Mouse (Mus musculus) right cerebral cortex, adult 18-20 months (tissue): ENCODE data around the gene Naa15.
A peak's percentile ranks its signal among the peaks of the same experiment; 100 is the strongest.
"Not testable (repeated sequence)": the region's sequence is repeated elsewhere in the genome, so short reads cannot be mapped to it uniquely, and the experiment has no call there.

Experiments used
- DNase-seq: peaks from one replicate; pipeline ENCODE4 v3.0.0; 2022; ENCODE audit warnings: mixed read lengths

Gene Naa15

GRCm38 (mm10) chr3:51415098-51416072, at the start of gene Naa15:
TSS of gene Naa15 (plus strand) at chr3:51415148.
- peak; percentile 97 for DNase-seq

DNA sequence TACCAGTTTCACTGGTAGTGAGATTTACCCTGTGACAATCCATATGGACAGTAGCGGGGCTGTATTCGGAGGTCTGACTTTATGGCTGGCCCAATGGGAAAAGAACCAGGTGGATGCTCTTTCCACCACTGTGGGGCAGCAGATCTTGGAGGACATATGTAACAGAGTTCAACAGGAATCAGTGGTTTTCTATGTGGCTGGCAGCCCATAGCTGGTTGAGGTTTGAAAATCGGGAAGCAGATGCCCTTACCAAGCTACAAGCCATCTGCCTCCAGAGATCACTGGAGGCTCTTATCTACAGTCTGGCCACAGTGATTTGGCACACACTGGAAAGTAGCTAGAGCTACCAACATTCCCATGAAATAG, 49.4 kb upstream of the Naa15 start:
- DNase-seq, result no peak

GRCm38 (mm10) chr3:51366926-51367325, 48.0 kb upstream of the Naa15 start:
- DNase-seq, result no peak

DNA sequence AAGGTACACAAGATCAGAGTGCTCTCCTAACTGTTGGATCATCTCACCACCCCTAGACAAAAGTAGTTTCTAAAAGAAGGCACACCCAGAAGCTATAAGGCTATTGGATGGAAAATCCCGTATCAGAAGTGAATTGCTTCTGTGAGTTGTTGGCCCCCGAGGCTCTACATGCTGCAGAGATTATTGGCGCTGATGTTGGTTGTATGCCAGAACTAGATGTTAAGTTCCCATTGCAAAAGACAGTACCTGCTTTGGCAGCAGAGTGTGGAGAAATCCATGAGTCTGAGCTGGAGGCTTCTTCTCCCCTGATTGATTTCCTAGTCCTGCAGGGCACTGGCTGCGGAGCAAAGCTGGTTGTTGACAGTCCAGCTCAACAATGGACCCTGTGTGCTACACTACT, 46.9 kb upstream of the Naa15 start:
- DNase-seq, result no peak

GRCm38 (mm10) chr3:51371826-51372225, 43.1 kb upstream of the Naa15 start:
- no peak for DNase-seq

DNA sequence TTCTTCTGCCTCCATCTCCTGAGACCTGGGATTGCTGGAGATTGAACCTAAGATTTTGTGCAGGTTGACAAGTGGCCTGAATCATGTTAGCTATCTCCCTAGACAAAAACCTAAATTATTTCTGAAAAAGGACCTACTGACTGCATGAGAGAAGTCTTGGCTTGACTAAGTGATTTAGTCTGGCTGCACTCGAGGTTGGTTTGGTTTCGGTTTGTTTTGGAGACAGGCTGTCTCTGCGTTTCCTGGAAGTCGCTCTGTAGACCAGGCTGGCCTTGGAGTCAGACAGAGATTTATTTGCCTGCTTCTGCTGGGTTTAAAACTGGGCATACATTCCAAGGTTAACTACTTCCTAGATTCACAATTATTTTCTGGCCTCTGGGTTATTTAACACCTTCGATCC, 42.1 kb upstream of the Naa15 start:
- no peak for DNase-seq

- DNase-seq, result no peak
Measured at GRCm38 (mm10) chr3:51373544-51373943, 41.4 kb upstream of the Naa15 start.

DNA sequence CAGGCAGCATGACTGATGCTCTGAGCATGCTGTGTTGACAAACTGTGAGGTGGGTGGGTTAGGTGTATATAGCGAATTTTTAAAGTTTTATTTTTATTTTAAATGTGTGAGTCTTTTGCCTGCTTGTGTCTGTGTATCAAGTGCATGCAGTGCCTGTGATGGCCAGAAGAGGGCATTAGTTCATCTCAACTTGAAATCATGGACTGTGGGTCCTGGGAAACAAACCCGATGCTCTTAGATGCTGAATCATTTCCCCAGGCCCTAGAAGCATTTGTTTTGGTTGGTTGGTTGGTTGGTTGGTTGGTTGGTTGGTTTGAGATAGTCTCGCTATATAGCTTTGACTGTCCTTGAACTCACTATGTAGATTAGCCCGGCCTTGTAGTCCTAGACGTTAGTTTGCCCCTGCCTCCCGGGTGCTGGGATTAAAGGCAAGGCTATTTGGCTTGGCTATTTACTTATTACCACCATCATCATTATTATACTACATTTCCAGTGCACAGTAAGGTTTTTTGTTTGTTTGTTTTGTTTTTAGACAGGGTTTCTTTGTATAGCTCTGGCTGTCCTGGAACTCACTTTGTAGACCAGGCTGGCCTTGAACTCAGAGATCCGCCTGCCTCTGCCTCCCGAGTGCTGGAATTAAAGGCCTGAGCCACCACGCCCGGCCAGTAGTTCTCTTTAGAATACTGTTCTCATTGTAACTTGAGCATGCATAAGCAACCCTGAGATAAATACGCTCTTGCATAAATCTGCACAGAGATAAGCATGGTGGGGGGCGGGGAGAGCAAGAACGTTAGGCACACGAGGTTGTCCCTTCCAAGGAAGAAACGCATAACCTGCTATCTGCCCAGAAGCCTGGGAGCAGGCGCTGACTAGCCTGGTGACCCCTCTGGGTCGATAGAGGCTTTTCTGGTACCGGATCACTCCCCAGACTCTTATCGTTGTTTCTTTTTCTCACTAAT, 39.4 kb upstream of the Naa15 start:
- no peak for DNase-seq

DNA sequence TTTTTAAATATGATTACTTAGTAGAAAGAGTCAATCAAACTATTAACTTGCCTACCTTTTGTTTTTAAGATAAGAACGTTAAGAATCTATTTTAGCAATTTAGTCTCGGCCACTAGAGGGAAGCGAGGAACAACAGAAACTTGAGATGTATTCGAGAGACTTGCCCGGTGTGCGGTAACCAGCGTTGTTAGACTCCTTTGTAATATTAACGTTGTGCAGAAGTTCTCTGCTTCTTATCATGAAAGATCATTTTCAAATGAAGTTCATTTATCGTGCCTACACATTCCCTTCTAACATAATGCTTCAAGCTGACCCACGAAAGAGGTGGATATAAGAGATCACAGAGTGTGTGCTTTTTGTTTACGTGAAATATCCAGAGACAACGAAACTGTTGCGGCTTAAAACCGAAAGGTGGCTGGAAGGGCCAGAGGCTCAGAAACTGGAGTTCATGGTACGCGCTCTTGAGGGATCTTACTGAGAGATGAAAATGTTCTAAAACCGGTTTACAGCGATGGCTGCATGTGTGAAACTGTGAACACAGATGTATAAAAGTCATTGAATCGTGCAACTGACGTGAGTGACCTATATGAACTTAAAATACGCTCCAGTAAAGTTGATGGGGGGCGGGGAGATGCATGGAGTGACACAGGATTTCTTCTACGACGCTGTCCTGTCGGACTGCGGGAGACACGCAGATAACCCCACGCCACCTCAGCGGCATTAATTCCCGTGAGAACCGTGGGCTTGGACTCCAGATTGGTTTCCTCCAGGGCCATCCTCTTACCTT, 36.9 kb upstream of the Naa15 start:
- no peak for DNase-seq

DNA sequence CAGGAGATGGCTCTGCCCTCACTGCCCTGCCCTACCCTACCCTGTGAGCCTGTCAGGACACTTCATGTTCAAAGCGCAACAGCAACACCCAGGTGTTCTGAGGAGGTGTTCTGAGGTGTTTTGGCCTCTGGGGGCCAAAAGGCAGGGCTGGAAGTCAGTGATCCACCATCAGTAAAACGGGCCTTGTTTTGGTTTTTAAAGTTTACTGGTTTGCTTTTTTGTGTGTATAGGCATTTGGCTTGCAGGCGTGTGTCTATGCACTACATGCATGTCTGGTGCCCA, 36.3 kb upstream of the Naa15 start:
- DNase-seq, result no peak

GRCm38 (mm10) chr3:51379786-51380659, 34.9 kb upstream of the Naa15 start:
- DNase-seq, result no peak

GRCm38 (mm10) chr3:51380660-51381014, 34.3 kb upstream of the Naa15 start:
- no peak for DNase-seq

DNA sequence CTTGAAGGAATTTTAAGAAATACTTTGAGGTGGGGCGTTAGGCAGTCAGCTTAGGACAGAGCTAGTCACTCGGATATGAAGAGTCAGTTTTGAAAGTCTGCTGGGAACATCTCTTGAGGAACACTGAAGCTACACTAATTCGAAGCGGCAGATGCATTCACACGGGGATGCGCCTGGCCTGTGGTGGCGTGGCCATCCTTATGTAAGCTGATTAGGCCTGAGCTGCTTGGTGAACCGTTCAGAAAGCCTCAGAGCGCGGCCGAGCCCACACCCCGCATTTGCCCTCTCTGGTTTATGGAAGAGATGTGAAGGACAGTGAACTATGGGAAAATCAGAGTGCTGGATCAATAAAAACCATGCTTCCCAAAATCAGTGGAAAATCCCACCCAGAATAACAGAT, 31.5 kb upstream of the Naa15 start:
- DNase-seq, result no peak

DNA sequence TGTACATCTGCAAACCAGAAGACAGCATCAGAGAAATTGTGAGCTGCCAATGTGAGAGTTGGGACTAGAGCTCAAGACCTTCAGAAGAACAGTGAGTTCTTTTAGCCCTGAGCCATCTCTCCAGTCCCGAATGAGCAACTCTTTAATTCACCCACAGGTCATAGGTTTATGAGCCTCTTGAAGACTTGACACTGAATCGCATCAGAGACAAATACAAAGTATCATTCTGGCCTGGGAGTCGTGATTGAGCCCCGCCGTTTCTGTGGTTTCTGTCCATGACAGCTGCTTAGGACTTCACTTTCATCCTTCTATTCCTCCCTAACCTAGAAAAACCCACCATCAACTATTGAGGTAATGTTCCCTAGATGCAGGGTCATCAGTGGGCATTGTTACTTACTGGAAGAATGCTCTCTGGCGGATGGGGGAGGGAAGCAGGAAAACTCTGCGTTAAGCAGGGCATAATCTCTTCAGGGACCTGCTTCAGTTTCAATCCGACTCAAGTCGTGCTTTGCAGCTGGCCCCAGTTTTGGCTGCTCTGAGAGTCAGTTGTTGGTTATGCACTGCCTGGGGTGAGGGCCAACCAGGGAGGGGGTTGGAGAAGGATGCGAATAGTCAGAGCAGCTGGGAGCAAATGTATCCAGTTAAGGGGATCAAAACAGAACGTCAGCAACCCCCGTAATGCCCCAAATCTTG, 28.4 kb upstream of the Naa15 start:
- DNase-seq, result no peak

DNA sequence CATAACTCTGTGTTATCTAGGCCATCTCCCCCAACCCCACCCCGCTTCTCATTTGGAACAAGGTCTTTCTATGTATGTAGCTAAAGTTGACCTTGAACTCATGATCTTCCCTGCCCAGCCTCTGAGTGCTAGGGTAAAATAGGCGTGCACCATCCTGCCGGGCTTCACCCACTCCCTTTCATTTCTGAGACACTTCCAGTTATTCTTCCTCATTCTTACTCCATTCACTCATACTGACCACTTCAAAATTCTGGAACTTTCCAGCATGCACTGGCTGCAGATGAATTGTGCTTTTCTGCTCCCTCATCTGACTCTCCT, 27.9 kb upstream of the Naa15 start:
- no peak for DNase-seq

- DNase-seq, result no peak
Measured at GRCm38 (mm10) chr3:51387868-51388381, 27.0 kb upstream of the Naa15 start.

DNA sequence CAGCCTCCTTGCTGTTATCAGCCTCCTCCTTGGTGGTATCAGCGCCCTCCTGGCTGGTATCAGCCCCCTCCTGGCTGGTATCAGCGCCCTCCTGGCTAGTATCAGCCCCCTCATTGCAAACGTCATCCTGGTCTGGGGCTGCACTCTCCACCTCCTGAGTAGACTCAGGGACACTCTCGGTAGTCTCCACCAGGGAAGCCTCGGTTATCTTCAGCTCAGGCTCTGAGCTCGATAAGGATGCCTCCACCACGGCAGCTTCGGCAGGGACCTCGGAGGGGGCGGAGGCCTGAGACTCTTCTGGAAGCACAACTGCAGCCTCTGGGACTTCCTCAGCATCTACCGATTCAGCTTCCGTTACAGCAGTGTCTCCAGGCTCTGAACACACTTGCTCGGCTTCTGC, 26.0 kb upstream of the Naa15 start:
- no peak for DNase-seq

- no peak for DNase-seq
Measured at GRCm38 (mm10) chr3:51391095-51391494, 23.9 kb upstream of the Naa15 start.

DNA sequence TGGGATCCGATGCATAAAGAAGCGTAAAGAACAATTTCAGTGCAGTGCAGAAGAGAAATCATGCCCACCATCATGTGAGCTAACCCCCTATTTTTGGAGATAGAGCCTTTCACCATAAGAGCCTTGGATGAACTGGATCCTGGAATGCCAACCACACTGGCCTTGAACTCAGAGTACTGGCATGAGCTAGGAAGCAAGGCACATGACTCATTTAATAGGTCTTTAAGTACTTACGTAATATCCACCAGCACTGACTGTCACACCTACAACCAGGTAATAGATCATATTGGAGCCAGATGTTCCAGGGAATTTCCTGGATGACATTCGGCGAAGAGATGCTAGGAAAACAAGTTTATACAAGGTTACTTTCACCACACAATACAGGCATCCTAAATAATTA, 23.4 kb upstream of the Naa15 start:
- no peak for DNase-seq

- not testable (repeated sequence) for DNase-seq
Measured at GRCm38 (mm10) chr3:51393018-51393417, 21.9 kb upstream of the Naa15 start.

GRCm38 (mm10) chr3:51393651-51394050, 21.3 kb upstream of the Naa15 start:
- no peak for DNase-seq
